Mouse (Mus musculus) heart, postnatal 4 days (tissue): ENCODE data around the gene Ltb. TPM values are rescaled to one million over a fixed set of nuclear protein-coding genes. Genes with fewer than 3 reads are reported as not detected.

Experiments
- microRNA-seq, 2 experiments: library from miRNA; unstranded; fragments of <30 nt; microRNA quantifications; one replicate each; pipeline ENCODE4 v1.2.0; 2021 to 2022
- total RNA-seq, 2 experiments: library from RNA; stranded (reverse); gene quantifications; 2 replicates each; pipeline ENCODE4 v1.2.3; 2021

The Ltb gene
- total RNA-seq, 2 experiments from 2014 or later = 0.81 to 1.0 TPM

Small RNA genes within 50 kb of the gene (microRNA-seq; reads per million reads assigned to microRNA genes)
- gene Mir6973a = 0 reads per million in 2 experiments
- 0 reads per million in 2 experiments for gene Mir6974
- 2.9 to 3.1 reads per million in 2 experiments for gene Mir6975

Other genes with a start within 250 kb of the Ltb start
- 1 to 10 TPM; 4.8 to 5.2 TPM for gene Hspa1b, start 235.2 kb upstream of the Ltb start, total RNA-seq
- gene Gm20481, start 224.5 kb upstream of the Ltb start, total RNA-seq = not detected
- 1 to 10 TPM; 2.6 to 2.9 TPM for gene Hspa1a, start 222.3 kb upstream of the Ltb start, total RNA-seq
- 1 to 10 TPM; 5.3 to 6.6 TPM for gene Hspa1l, start 221.7 kb upstream of the Ltb start, total RNA-seq
- 10 to 100 TPM; 52.2 to 55.0 TPM for gene Lsm2, start 212.6 kb upstream of the Ltb start, total RNA-seq
- 10 to 100 TPM; 46.7 to 49.0 TPM for gene Vars, start 193.5 kb upstream of the Ltb start, total RNA-seq
- 1 to 10 TPM; 1.6 to 1.8 TPM for gene Vwa7, start 177.9 kb upstream of the Ltb start, total RNA-seq
- 1 to 10 TPM in 1 of 2 experiments, under 1 TPM in 1; 0.74 to 1.3 TPM for gene Sapcd1, start 166.4 kb upstream of the Ltb start, total RNA-seq
- gene Msh5, start 147.7 kb upstream of the Ltb start, total RNA-seq = 1 to 10 TPM; 4.0 to 6.5 TPM
- 100 to 1,000 TPM; 166 to 167 TPM for gene Clic1, start 144.5 kb upstream of the Ltb start, total RNA-seq
- gene Ddah2, start 135.4 kb upstream of the Ltb start, total RNA-seq = 100 to 1,000 TPM; 104 to 106 TPM
- gene Ly6g6c, start 129.1 kb upstream of the Ltb start, total RNA-seq = not detected
- gene Mpig6b, start 128.3 kb upstream of the Ltb start, total RNA-seq = under 1 TPM in 1 of 2 experiments, not detected in 1; 0.47 TPM
- gene Ly6g6e, start 117.5 kb upstream of the Ltb start, total RNA-seq = not detected
- gene Ly6g6d, start 116.4 kb upstream of the Ltb start, total RNA-seq = 1 to 10 TPM; 1.6 to 2.4 TPM
- gene Ly6g6f, start 108.8 kb upstream of the Ltb start, total RNA-seq = not detected
- gene Abhd16a, start 105.2 kb upstream of the Ltb start, total RNA-seq = 10 to 100 TPM; 50.6 to 53.5 TPM
- gene Ly6g5c, start 86.2 kb upstream of the Ltb start, total RNA-seq = not detected
- under 1 TPM; 0.52 to 0.62 TPM for gene Ly6g5b, start 79.0 kb upstream of the Ltb start, total RNA-seq
- gene Gpank1, start 73.0 kb upstream of the Ltb start, total RNA-seq = 1 to 10 TPM; 6.0 to 6.2 TPM
- gene Csnk2b, start 72.4 kb upstream of the Ltb start, total RNA-seq = 100 to 1,000 TPM; 189 to 196 TPM
- gene D17H6S53E, start 68.1 kb upstream of the Ltb start, total RNA-seq = 10 to 100 TPM; 26.6 to 27.3 TPM
- not detected for gene Apom, start 62.4 kb upstream of the Ltb start, total RNA-seq
- gene Bag6, start 59.3 kb upstream of the Ltb start, total RNA-seq = 100 to 1,000 TPM; 318 to 321 TPM
- 100 to 1,000 TPM; 248 to 251 TPM for gene Prrc2a, start 29.5 kb upstream of the Ltb start, total RNA-seq
- gene Aif1, start 18.4 kb upstream of the Ltb start, total RNA-seq = 1 to 10 TPM; 2.9 to 3.4 TPM
- gene Lst1, start 6.0 kb upstream of the Ltb start, total RNA-seq = 1 to 10 TPM; 4.2 to 4.8 TPM
- 1 to 10 TPM in 1 of 2 experiments, under 1 TPM in 1; 0.76 to 1.3 TPM for gene Tnf, start 7.6 kb downstream of the Ltb start, total RNA-seq
- gene Lta, start 10.9 kb downstream of the Ltb start, total RNA-seq = under 1 TPM; 0.26 to 0.32 TPM
- gene Gm16181, start 26.4 kb downstream of the Ltb start, total RNA-seq = under 1 TPM in 1 of 2 experiments, not detected in 1; 0.52 TPM
- gene Atp6v1g2, start 39.2 kb downstream of the Ltb start, total RNA-seq = 1 to 10 TPM; 8.0 to 9.3 TPM
- gene Nfkbil1, start 41.4 kb downstream of the Ltb start, total RNA-seq = 10 to 100 TPM; 10.8 to 11.0 TPM
- 100 to 1,000 TPM; 221 to 230 TPM for gene Ddx39b, start 47.3 kb downstream of the Ltb start, total RNA-seq
- 10 to 100 TPM; 45.9 to 50.4 TPM for gene H2-D1, start 68.3 kb downstream of the Ltb start, total RNA-seq
- gene H2-Q1, start 126.0 kb downstream of the Ltb start, total RNA-seq = under 1 TPM; 0.43 to 0.55 TPM
- gene H2-Q2, start 147.8 kb downstream of the Ltb start, total RNA-seq = under 1 TPM; 0.64 to 0.77 TPM
- gene H2-Q4, start 185.2 kb downstream of the Ltb start, total RNA-seq = 1 to 10 TPM; 8.0 TPM
- under 1 TPM; 0.21 to 0.52 TPM for gene H2-Q6, start 230.4 kb downstream of the Ltb start, total RNA-seq
- gene H2-Q7, start 244.7 kb downstream of the Ltb start, total RNA-seq = under 1 TPM; 0.69 to 0.92 TPM